Mouse (Mus musculus): ENCODE results near the gene Tmem41b. TPM values are rescaled to one million over a fixed set of nuclear protein-coding genes. Genes with fewer than 3 reads are reported as not detected.

The Tmem41b gene
- total RNA-seq, 1 experiment = 154 TPM

DNA sequence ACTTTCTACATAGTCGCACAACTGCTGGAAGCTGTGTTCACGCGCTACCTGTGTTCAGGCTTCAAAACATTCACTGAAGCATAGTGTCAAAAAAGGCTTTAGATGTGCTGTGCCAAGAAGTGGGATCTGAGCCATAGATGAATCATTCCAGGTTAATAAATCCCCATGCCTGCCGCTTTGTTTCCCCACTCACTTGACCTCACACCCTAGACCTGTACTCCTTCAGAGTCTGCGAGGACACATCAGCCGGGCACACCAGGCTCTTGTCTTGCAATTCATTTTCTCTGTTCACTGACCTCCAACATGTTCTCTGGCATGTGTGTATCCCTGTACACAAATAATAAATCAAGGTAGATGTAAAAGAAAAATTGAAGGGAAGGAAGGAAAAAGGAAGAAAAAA, 22.4 kb upstream of the Tmem41b start:
- TF ChIP-seq ZC3H11A (IDR thresholded peaks at IDR 0.05; ENCODE audit: borderline replicate concordance, low read depth, low read length) (no peak), ZNF384 (IDR thresholded peaks at IDR 0.05; ENCODE audit: low read depth, low read length) (no peak), HCFC1 (IDR thresholded peaks at IDR 0.05; ENCODE audit: borderline replicate concordance, insufficient read depth, low read length) (no peak), CHD2 (IDR thresholded peaks at IDR 0.05; ENCODE audit: low read depth, low read length) (no peak), MAFK (IDR thresholded peaks at IDR 0.05; ENCODE audit: insufficient read depth, low read depth, low read length) (no peak)
- Histone ChIP-seq H3K9me3 (ENCODE audit: control insufficient read depth, insufficient read depth, low read depth, low read length) (no peaks in the 10 kb centered on the region), H3K4me3 (ENCODE audit: insufficient read depth in 1 of 2, low read depth in 1 of 2, low read length in 2 of 2, poor library complexity in 1 of 2, severe bottlenecking in 1 of 2) (no peak overlapping the region), H3K27ac (ENCODE audit: insufficient read depth, low read depth, low read length, poor library complexity, severe bottlenecking) (no peak overlapping the region), H3K9ac (ENCODE audit: insufficient read depth, low read depth, low read length, poor library complexity, severe bottlenecking) (no peak overlapping the region), H3K4me1 (ENCODE audit: control insufficient read depth in 2 of 2, insufficient read depth in 2 of 2, low read length in 2 of 2, poor library complexity in 1 of 2) (peaks cover 0 to 2% of the 10 kb centered on the region in 2 experiments; a peak in 2 of 4 replicates), H3K36me3 (ENCODE audit: control insufficient read depth, insufficient read depth, low read length, poor library complexity, severe bottlenecking) (no peaks in the 10 kb centered on the region)
- in situ Hi-C loops (cut with MboI; ENCODE audit: low sequenced_read_pairs in 2 of 2, unreplicated experiment in 2 of 2) = no loop called here
- DNase-seq (ENCODE audit: low read depth, low spot score) = no peak

DNA sequence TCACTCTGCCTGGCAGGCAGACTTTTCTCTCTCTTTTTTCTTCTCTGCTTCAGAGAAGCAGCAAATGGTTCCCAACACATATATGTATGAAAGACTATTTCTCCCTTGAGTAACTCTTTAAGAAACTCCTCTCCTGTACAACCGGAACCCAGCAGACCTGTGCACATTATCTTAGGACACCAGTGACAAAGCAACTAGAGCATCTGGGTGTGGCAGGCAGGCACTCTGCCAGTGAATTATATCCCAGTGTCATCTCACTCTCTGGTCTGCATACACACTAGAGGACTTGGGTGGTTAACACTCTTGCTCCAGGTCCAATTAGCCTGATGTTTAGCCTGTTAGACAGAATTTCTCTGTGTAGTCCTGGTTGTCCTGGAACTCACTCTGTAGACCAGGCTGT, 21.8 kb upstream of the Tmem41b start:
- Histone ChIP-seq H3K4me1 (ENCODE audit: control insufficient read depth in 2 of 2, insufficient read depth in 2 of 2, low read length in 2 of 2, poor library complexity in 1 of 2) (peaks cover 0 to 2% of the 10 kb centered on the region in 2 experiments; a peak in 2 of 4 replicates), H3K4me3 (ENCODE audit: insufficient read depth in 1 of 2, low read depth in 1 of 2, low read length in 2 of 2, poor library complexity in 1 of 2, severe bottlenecking in 1 of 2) (no peak overlapping the region), H3K9me3 (ENCODE audit: control insufficient read depth, insufficient read depth, low read depth, low read length) (no peaks in the 10 kb centered on the region), H3K9ac (ENCODE audit: insufficient read depth, low read depth, low read length, poor library complexity, severe bottlenecking) (no peak overlapping the region), H3K36me3 (ENCODE audit: control insufficient read depth, insufficient read depth, low read length, poor library complexity, severe bottlenecking) (no peaks in the 10 kb centered on the region), H3K27ac (ENCODE audit: insufficient read depth, low read depth, low read length, poor library complexity, severe bottlenecking) (no peak overlapping the region)
- TF ChIP-seq MAFK (IDR thresholded peaks at IDR 0.05; ENCODE audit: insufficient read depth, low read depth, low read length) (no peak), ZC3H11A (IDR thresholded peaks at IDR 0.05; ENCODE audit: borderline replicate concordance, low read depth, low read length) (no peak), ZNF384 (IDR thresholded peaks at IDR 0.05; ENCODE audit: low read depth, low read length) (no peak), HCFC1 (IDR thresholded peaks at IDR 0.05; ENCODE audit: borderline replicate concordance, insufficient read depth, low read length) (no peak), CHD2 (IDR thresholded peaks at IDR 0.05; ENCODE audit: low read depth, low read length) (no peak)
- DNase-seq (ENCODE audit: low read depth, low spot score) = no peak
- in situ Hi-C loops (cut with MboI; ENCODE audit: low sequenced_read_pairs in 2 of 2, unreplicated experiment in 2 of 2) = no loop called here

DNA sequence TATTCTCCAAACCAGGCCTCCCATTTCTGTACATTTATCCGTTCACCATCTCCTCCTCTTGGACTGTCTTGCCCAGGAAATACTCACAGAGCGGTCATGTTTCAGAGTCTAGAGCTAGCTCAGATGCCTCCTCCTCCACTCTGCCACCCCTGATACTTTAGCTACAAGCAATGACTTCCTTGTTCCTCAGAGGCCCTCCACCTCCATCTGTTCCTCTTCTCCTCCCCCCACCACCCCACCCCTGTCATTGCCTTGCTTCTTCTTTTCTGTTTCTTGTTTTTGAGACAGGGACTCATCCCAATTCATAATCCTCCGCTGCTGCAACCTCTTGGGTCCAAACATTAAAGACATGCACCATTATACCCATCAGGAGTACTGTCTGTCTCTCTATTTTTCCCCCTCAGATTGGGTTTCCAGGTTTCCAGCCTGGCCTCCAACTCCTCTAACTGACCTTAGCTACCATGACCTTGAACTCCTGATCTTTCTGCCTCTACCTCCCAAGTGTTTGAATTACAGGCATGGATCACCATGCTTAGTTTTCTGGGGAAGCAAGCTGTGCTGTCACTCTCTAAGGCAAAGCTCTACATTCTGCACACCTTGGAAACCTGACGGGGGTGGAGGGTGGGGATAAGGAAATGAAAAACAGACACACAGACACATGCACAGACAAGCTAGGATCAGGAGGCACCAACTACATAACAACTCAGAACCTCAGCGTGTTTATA, 19.9 kb upstream of the Tmem41b start:
- TF ChIP-seq HCFC1 (IDR thresholded peaks at IDR 0.05; ENCODE audit: borderline replicate concordance, insufficient read depth, low read length) = no peak
- TF ChIP-seq CHD2 (IDR thresholded peaks at IDR 0.05; ENCODE audit: low read depth, low read length) = no peak
- TF ChIP-seq ZC3H11A (IDR thresholded peaks at IDR 0.05; ENCODE audit: borderline replicate concordance, low read depth, low read length) = no peak
- TF ChIP-seq ZNF384 (IDR thresholded peaks at IDR 0.05; ENCODE audit: low read depth, low read length) = no peak
- no peaks in the 10 kb centered on the region for H3K36me3 ChIP-seq (ENCODE audit: control insufficient read depth, insufficient read depth, low read length, poor library complexity, severe bottlenecking)
- H3K4me3 ChIP-seq (ENCODE audit: insufficient read depth in 1 of 2, low read depth in 1 of 2, low read length in 2 of 2, poor library complexity in 1 of 2, severe bottlenecking in 1 of 2) = no peak overlapping the region
- no peaks in the 10 kb centered on the region for H3K9me3 ChIP-seq (ENCODE audit: control insufficient read depth, insufficient read depth, low read depth, low read length)
- in situ Hi-C loops (cut with MboI; ENCODE audit: low sequenced_read_pairs in 2 of 2, unreplicated experiment in 2 of 2) = no loop called here
- H3K9ac ChIP-seq (ENCODE audit: insufficient read depth, low read depth, low read length, poor library complexity, severe bottlenecking) = no peak overlapping the region
- DNase-seq (ENCODE audit: low read depth, low spot score) = no peak
- H3K27ac ChIP-seq (ENCODE audit: insufficient read depth, low read depth, low read length, poor library complexity, severe bottlenecking) = peak overlapping the region; percentile 33; the same call in 1 of the 2 replicates
- H3K4me1 ChIP-seq (ENCODE audit: control insufficient read depth in 2 of 2, insufficient read depth in 2 of 2, low read length in 2 of 2, poor library complexity in 1 of 2) = peaks cover 2% of the 10 kb centered on the region in 2 experiments; a peak in 2 of 4 replicates

DNA sequence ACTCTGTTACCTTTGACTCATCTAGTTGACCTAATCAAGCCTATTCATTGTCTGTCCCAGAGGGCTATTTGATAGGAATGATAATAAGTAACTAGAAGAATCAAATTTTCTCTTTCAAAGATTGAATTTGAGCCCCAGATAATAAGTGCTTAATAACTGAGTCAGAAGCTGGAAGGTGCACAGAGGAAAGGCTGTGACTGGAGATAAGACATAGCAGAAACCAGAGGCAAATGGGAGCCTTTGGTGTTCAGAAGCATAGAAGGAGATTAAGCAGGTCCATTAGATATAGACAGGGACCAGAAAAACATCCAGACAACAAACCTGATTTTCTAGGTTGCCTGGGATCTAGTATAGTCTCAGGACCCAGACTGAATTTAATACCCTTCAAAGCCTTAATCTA, 19.2 kb upstream of the Tmem41b start:
- H3K4me3 ChIP-seq (ENCODE audit: insufficient read depth in 1 of 2, low read depth in 1 of 2, low read length in 2 of 2, poor library complexity in 1 of 2, severe bottlenecking in 1 of 2) = no peak overlapping the region
- H3K9ac ChIP-seq (ENCODE audit: insufficient read depth, low read depth, low read length, poor library complexity, severe bottlenecking) = no peak overlapping the region
- H3K27ac ChIP-seq (ENCODE audit: insufficient read depth, low read depth, low read length, poor library complexity, severe bottlenecking) = no peak overlapping the region; the same call in 1 of the 2 replicates
- in situ Hi-C loops (cut with MboI; ENCODE audit: low sequenced_read_pairs in 2 of 2, unreplicated experiment in 2 of 2) = no loop called here
- H3K4me1 ChIP-seq (ENCODE audit: control insufficient read depth in 2 of 2, insufficient read depth in 2 of 2, low read length in 2 of 2, poor library complexity in 1 of 2) = peaks cover 2% of the 10 kb centered on the region in 2 experiments; a peak in 2 of 4 replicates
- no peaks in the 10 kb centered on the region for H3K9me3 ChIP-seq (ENCODE audit: control insufficient read depth, insufficient read depth, low read depth, low read length)
- TF ChIP-seq CHD2 (IDR thresholded peaks at IDR 0.05; ENCODE audit: low read depth, low read length) (no peak), ZC3H11A (IDR thresholded peaks at IDR 0.05; ENCODE audit: borderline replicate concordance, low read depth, low read length) (no peak), ZNF384 (IDR thresholded peaks at IDR 0.05; ENCODE audit: low read depth, low read length) (no peak), HCFC1 (IDR thresholded peaks at IDR 0.05; ENCODE audit: borderline replicate concordance, insufficient read depth, low read length) (no peak)
- no peak for DNase-seq (ENCODE audit: low read depth, low spot score)
- no peaks in the 10 kb centered on the region for H3K36me3 ChIP-seq (ENCODE audit: control insufficient read depth, insufficient read depth, low read length, poor library complexity, severe bottlenecking)
